Mouse (Mus musculus) liver, embryonic 11.5 days (tissue): ENCODE results near the gene Alk. TPM values are rescaled to one million over a fixed set of nuclear protein-coding genes. Genes with fewer than 3 reads are reported as not detected.
A peak's percentile ranks its signal among the peaks of the same experiment; 100 is the strongest.

Experiments used
- ATAC-seq: fragments of 200-750 bp; cut with Nextera tagmentation; replicated peaks from 2 replicates; pipeline ENCODE4 v1.8.0; 2017; ENCODE audit warnings: moderate number of reproducible peaks, mild to moderate bottlenecking, moderate TSS enrichment, moderate library complexity; ENCODE audit not compliant: low FRiP score
- DNase-seq: peaks from one replicate; pipeline ENCODE4 v3.0.0-alpha.2; 2017; ENCODE audit warnings: low spot score
- H3K27ac ChIP-seq: fragments of 300-500 bp; sonication (generic); 2 replicates; pipeline ENCODE4 v1.5.1; 2014; ENCODE audit warnings: mild to moderate bottlenecking, low read depth, low read length, control low read depth
- H3K27me3 ChIP-seq: fragments of 300-500 bp; sonication (generic); replicated peaks from 2 replicates; pipeline ENCODE4 v1.6.1; 2014; ENCODE audit warnings: low read length, mixed read lengths; ENCODE audit not compliant: control insufficient read depth, insufficient read depth
- H3K36me3 ChIP-seq: fragments of 300-500 bp; sonication (generic); 2 replicates; pipeline ENCODE4 v1.6.1; 2014; ENCODE audit warnings: mild to moderate bottlenecking, low read length, moderate library complexity, mixed read lengths; ENCODE audit not compliant: control insufficient read depth, insufficient read depth
- H3K4me1 ChIP-seq: fragments of 300-500 bp; sonication (generic); replicated peaks from 2 replicates; pipeline ENCODE4 v1.6.1; 2014; ENCODE audit warnings: low read length, mixed read lengths; ENCODE audit not compliant: control insufficient read depth, insufficient read depth
- H3K4me2 ChIP-seq: fragments of 300-500 bp; sonication (generic); 2 replicates; pipeline ENCODE4 v1.6.1; 2014; ENCODE audit warnings: mild to moderate bottlenecking, control low read depth, moderate library complexity
- H3K4me3 ChIP-seq: fragments of 300-500 bp; sonication (generic); 2 replicates; pipeline ENCODE4 v1.5.1; 2014; ENCODE audit warnings: low read depth, low read length, control low read depth
- H3K9ac ChIP-seq: fragments of 300-500 bp; sonication (generic); 2 replicates; pipeline ENCODE4 v1.6.1; 2014; ENCODE audit warnings: low read depth, low read length, control low read depth
- H3K9me3 ChIP-seq: fragments of 300-500 bp; sonication (generic); 2 replicates; pipeline ENCODE4 v1.6.1; 2016; ENCODE audit warnings: low read length, inconsistent platforms, mixed read lengths; ENCODE audit not compliant: control insufficient read depth
- WGBS: fragments of 180-500 bp; shearing (Covaris S2); extraction: QIAGEN DNeasy Blood & Tissue Kit; methylation state at CpG from one replicate; pipeline ENCODE4 v1.1.7; 2014; 5-methylcytosine and 5-hydroxymethylcytosine counted together
- polyA plus RNA-seq: library from polyadenylated mRNA; unstranded; fragments of >200 nt; fragmentation: Nextera tagmentation; extraction: Ambion mirVana; gene quantifications from 2 replicates; pipeline ENCODE4 v1.2.1, GENCODE M21; 2014

The Alk gene
- polyA plus RNA-seq, 1 experiment from 2014 or later, result 0.21 TPM

DNA sequence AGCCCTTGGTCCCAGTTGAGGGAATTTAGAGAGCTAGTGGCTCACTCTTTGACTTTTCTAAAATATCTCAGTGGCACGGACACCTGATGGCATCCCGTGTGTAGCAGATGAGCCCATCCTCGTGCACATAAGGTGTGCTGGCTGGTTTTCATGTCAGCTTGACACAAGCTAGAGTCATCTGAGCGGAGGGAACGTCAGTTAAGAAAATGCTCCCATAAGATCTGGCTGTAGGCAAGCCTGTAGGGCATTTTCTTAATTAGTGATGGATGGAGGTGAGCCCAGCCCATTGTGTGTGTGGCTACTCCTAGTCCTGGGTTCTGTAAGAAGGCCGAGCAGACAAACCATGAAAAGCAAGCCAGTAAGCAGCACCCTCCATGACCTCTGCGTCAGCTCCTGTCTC, 732.4 kb downstream of the Alk start:
- no peak overlapping the region for H3K27ac ChIP-seq
- no peak for ATAC-seq
- H3K36me3 ChIP-seq, result no peaks in the 10 kb centered on the region
- H3K4me2 ChIP-seq, result no peak overlapping the region
- no peaks in the 10 kb centered on the region for H3K4me1 ChIP-seq
- peaks cover 14% of the 10 kb centered on the region; the same call in 1 of the 2 replicates for H3K27me3 ChIP-seq
- H3K9ac ChIP-seq, result no peak overlapping the region
- DNase-seq, result no peak
- no peak overlapping the region for H3K4me3 ChIP-seq
- WGBS, result 72% methylated on average over 7 of the region's 7 CpGs
- no peaks in the 10 kb centered on the region for H3K9me3 ChIP-seq

DNA sequence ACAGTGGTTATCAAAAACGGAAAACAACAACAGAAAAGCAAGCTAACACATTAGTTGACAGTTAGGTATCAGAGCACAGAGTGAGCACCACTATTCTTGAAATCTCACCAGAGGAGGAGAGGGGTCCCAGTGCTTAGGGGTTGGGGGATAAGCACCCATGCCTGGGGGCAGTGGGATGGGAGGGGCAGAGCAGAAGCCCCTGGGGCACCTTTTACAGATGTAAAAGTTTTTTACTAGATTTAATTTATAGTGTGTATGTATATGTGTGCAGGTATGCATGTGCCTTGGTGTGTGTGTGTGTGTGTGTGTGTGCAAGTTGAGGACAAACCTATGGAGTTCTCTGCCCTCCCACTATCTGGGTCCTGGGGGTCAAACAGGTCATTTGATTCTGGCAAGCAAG, 733.8 kb downstream of the Alk start:
- H3K4me3 ChIP-seq, result no peak overlapping the region
- H3K4me2 ChIP-seq, result no peak overlapping the region
- H3K36me3 ChIP-seq, result no peaks in the 10 kb centered on the region
- no peaks in the 10 kb centered on the region for H3K9me3 ChIP-seq
- WGBS, result 80% methylated on average over 1 of the region's 1 CpGs
- ATAC-seq (no peak), DNase-seq (no peak)
- H3K27me3 ChIP-seq, result peaks cover 14% of the 10 kb centered on the region; the same call in 1 of the 2 replicates
- no peak overlapping the region for H3K27ac ChIP-seq
- H3K9ac ChIP-seq, result no peak overlapping the region
- H3K4me1 ChIP-seq, result no peaks in the 10 kb centered on the region

DNA sequence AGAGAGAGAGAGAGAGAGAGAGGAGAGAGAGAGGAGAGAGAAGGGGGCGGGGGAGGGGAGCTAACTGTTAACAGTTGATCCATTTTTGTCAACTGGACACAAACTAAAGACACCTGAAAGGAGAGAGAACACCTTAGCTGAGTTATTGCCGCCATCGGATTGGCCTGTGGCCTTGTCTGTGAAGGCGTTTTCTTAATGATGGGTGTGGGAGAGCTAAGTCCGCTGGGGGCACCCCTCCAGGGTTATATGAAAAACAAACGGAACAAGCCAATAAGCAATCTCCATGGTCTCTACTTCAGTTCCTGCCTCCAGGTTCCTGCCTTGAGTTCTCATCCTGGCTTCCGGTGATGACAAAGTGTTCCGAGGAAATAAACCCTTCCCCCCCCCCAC, 734.2 kb downstream of the Alk start:
- 78% methylated on average over 8 of the region's 8 CpGs for WGBS
- Histone ChIP-seq H3K4me3 (no peak overlapping the region), H3K9me3 (no peaks in the 10 kb centered on the region), H3K9ac (no peak overlapping the region), H3K27me3 (peaks cover 14% of the 10 kb centered on the region; the same call in 1 of the 2 replicates), H3K4me1 (no peaks in the 10 kb centered on the region), H3K36me3 (no peaks in the 10 kb centered on the region), H3K27ac (no peak overlapping the region), H3K4me2 (no peak overlapping the region)
- ATAC-seq (no peak), DNase-seq (no peak)

DNA sequence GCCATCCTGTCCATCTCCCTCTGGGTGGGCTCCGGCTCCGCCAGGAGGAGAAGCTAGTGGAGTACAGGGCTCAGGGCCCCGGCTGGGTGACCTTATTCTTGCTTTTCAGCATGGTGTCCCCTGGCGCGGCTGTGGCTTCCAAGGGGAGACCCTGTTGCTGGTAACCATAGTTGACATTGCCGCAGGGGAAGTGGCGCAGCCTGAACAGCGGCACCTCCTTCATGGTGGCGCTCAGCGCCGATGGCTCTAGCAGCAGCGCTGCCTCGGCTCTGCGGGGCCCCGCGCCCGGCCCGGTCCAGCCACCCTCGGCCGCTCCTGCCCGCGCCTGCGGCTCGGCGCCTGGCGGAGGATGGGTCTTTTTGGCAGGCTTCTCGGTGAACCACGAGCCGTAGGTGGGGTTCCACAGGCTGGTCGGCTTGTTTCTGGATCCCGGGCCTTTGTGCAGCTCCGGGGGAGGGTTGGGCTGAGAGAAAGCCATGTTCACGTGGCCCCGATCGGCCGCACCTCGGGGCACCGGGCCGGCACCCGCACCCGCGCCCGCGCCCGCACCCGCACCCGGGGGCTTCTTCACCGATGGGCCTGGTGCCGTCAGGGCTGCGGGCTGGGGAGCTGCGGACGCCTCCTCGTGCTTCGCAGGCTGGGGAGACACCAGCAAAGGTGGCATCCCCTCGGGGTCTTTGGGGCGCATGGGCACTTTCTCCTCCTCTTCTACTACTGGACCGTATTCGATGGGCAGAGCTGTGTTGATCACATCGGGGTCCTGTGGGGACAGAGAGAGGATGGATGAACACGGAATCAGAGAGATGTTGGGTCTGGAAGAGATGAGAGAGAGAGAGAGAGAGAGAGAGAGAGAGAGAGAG, 734.8 kb downstream of the Alk start:
- 6% methylated on average over 60 of the region's 60 CpGs for WGBS
- no peak for ATAC-seq
- peak overlapping the region; percentile 48 for H3K9ac ChIP-seq

DNA sequence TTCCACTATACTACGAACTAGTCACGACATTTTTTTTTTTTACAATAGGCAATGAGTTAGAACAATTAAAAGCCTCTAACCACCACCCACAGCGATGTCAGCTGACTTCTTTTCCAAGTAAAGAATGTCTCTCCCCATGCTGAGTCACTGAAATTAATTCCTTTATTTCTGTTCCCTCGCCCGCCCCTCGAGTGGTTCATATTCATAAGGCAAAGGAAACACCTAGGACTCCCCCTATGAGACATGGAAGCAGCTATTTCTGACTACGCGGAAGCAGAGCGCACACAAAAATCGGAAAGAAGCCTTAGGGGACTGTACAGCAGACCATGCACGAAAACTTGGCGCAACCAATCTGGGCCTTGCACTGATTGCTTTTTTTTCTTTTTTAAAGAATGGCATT, 735.6 kb downstream of the Alk start:
- no peaks in the 10 kb centered on the region for H3K4me1 ChIP-seq
- no peak for DNase-seq
- no peak overlapping the region for H3K4me2 ChIP-seq
- 83% methylated on average over 12 of the region's 12 CpGs for WGBS
- H3K9ac ChIP-seq, result no peak overlapping the region
- no peaks in the 10 kb centered on the region for H3K9me3 ChIP-seq
- no peak for ATAC-seq
- no peaks in the 10 kb centered on the region for H3K36me3 ChIP-seq
- H3K27ac ChIP-seq, result no peak overlapping the region
- H3K4me3 ChIP-seq, result no peak overlapping the region
- H3K27me3 ChIP-seq, result peaks cover 14% of the 10 kb centered on the region; the same call in 1 of the 2 replicates

More for the DNA sequence above, 734.8 kb downstream of the Alk start:
- H3K27me3 ChIP-seq, result peaks cover 14% of the 10 kb centered on the region; the same call in 1 of the 2 replicates
- H3K9me3 ChIP-seq, result no peaks in the 10 kb centered on the region
- peak; percentile 50 for DNase-seq
- no peaks in the 10 kb centered on the region for H3K36me3 ChIP-seq
- H3K4me2 ChIP-seq, result peak overlapping the region; percentile 59
- no peaks in the 10 kb centered on the region for H3K4me1 ChIP-seq
- H3K4me3 ChIP-seq, result peak overlapping the region; percentile 46
- H3K27ac ChIP-seq, result no peak overlapping the region

DNA sequence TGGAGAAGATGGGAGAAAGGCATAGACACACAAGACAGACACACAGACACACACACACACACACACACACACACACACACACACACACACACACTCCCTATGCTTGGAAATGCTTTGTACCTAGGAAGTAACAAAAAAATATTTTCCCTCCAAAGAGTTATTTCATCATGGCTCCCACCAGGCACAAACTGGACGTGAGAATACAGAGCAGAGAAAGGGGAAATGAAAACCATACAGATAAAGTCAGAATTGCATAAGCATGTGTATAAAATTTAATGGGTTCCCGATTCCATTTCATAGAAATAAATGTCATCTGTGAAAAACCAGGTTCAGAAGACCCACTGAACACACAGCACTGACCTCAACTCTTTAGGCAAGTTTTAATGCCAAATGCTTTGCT, 736.5 kb downstream of the Alk start:
- peaks cover 14% of the 10 kb centered on the region; the same call in 1 of the 2 replicates for H3K27me3 ChIP-seq
- WGBS, result 62% methylated on average over 2 of the region's 2 CpGs
- no peak overlapping the region for H3K4me3 ChIP-seq
- H3K4me2 ChIP-seq, result no peak overlapping the region
- no peaks in the 10 kb centered on the region for H3K9me3 ChIP-seq
- ATAC-seq (no peak), DNase-seq (no peak)
- no peaks in the 10 kb centered on the region for H3K36me3 ChIP-seq
- no peak overlapping the region for H3K27ac ChIP-seq
- no peak overlapping the region for H3K9ac ChIP-seq
- no peaks in the 10 kb centered on the region for H3K4me1 ChIP-seq

DNA sequence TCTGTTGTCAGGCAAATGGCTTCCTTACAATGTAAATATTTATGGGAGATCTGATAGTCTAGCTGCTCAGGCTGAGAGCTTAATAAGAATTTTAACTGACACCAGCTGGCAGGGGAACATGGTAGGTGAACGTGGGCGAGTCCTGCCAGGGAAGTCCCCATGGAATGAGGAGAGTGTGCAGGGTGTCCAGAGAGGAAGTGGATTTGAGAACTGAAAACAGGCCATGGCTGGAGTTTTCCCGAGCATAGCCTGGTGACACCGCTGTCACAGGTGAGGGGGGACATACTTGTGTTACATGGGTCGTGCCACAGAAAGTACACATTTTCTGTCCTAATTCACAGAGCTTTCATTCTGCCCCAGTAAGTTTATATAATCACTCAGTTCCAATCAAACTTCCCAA, 739.0 kb downstream of the Alk start:
- 83% methylated on average over 5 of the region's 5 CpGs for WGBS
- Histone ChIP-seq H3K4me2 (no peak overlapping the region), H3K4me1 (no peaks in the 10 kb centered on the region), H3K4me3 (no peak overlapping the region), H3K9ac (no peak overlapping the region), H3K36me3 (no peaks in the 10 kb centered on the region), H3K9me3 (no peaks in the 10 kb centered on the region), H3K27me3 (peaks cover 14% of the 10 kb centered on the region; the same call in 1 of the 2 replicates), H3K27ac (no peak overlapping the region)
- ATAC-seq (no peak), DNase-seq (no peak)

DNA sequence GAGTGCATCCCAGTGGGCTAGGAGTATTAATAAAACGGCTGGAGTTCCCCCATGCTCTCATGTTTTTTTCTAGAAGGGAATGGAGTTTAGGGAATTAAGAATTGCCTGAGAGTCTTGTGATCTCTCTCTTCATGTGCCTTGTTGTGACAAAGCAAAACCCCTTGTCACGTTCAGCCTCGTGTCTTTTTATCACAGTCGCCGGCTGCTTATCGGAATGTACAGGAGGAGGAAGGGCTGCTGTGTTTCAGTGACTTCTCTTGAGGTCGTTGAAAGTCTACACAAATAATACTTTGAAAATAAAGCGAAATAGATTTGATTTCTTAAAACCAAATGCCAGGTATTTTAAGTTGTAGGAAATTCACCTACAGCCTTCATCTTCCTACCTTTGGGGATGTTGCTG, 740.4 kb downstream of the Alk start:
- no peak overlapping the region for H3K4me3 ChIP-seq
- H3K27me3 ChIP-seq, result peaks cover 5% of the 10 kb centered on the region; the same call in 1 of the 2 replicates
- no peaks in the 10 kb centered on the region for H3K4me1 ChIP-seq
- WGBS, result 77% methylated on average over 8 of the region's 8 CpGs
- no peaks in the 10 kb centered on the region for H3K9me3 ChIP-seq
- H3K27ac ChIP-seq, result no peak overlapping the region
- ATAC-seq (no peak), DNase-seq (no peak)
- no peak overlapping the region for H3K9ac ChIP-seq
- H3K36me3 ChIP-seq, result no peaks in the 10 kb centered on the region; the same call in 1 of the 2 replicates
- H3K4me2 ChIP-seq, result no peak overlapping the region

DNA sequence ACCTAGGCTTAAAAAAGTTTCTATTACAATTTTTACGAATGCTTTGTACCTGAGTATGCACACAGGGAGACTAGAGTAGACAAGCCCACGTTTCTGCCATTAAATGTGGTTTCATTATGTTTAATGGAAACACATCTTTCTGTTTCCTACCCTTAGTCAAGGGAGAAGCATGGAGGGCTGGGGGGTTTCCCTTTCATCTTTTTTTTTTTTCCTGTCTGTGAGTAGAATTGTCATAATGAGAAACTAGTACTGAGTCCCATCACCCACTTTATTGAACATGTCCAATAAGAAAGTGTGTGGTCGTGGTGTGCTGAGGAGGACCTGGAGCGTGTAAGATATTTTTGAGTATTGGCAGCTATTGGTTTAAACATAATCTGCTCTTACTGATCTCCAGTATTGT, 741.5 kb downstream of the Alk start:
- Histone ChIP-seq H3K36me3 (no peaks in the 10 kb centered on the region; the same call in 1 of the 2 replicates), H3K27ac (no peak overlapping the region), H3K4me3 (no peak overlapping the region), H3K9me3 (no peaks in the 10 kb centered on the region), H3K27me3 (no peaks in the 10 kb centered on the region), H3K4me1 (no peaks in the 10 kb centered on the region), H3K9ac (no peak overlapping the region), H3K4me2 (no peak overlapping the region)
- DNase-seq (no peak), ATAC-seq (no peak)
- 76% methylated on average over 4 of the region's 4 CpGs for WGBS
